Mouse (Mus musculus): ENCODE data around the gene Igfbp5.

Igfbp5 gene

DNA sequence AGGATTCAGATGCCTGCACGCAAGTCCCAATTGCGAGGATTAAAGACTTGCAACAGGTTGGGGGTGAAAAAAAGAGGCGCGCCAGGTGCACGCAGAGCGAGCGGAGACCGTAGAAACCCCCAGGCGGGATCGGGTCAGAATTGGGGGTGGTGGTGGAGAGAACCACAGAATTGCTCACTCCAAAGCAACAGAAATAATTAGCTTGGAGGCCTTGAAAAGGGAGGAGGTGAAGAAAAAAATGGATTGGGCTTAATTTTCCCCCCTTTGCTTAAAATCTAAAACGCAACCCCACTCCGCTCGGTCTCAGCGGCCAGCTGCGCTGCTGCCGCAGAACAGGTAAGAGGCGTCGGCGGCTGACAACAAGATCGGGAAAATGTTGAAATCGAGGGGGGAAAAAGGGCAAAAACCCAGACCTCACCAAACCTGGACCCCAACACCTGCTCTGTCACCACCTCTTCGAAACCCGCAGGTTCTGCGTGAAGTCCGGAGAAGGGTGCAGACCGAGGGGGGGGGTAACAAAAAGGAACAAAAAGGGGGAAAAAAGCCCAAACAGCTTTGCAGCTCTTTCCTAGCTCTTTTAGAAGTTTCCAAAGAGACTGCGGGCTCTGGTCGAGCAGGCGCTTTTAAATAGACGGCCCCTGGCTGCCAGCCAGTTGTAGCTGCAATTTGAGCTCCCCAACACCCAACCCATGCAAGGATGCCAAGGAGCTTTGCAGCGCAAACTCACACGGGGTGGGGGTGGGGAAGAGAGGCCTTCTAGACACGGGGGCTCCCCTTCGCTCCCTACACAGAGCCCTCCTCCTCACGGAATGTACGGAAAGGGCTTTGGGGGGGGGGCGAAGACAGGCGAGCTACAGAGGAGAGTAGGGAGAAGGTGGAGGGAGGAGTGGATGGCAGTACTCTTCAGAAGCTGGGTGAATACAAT, at the start of gene Igfbp5:
Igfbp5 (minus strand) TSS at position 598 of the 925 bp plus-strand sequence.
- DNase-seq (ENCODE audit: low spot score in 2 of 2), result peak in 1 of 2 experiments; percentile 53

GRCm38 (mm10) chr1:72914815-72915214, 40.1 kb upstream of the Igfbp5 start:
- peak in 1 of 2 experiments; percentile 29 for DNase-seq (ENCODE audit: low spot score in 2 of 2)

GRCm38 (mm10) chr1:72913073-72913472, 38.4 kb upstream of the Igfbp5 start:
- DNase-seq (ENCODE audit: low spot score in 2 of 2), result no peak

DNA sequence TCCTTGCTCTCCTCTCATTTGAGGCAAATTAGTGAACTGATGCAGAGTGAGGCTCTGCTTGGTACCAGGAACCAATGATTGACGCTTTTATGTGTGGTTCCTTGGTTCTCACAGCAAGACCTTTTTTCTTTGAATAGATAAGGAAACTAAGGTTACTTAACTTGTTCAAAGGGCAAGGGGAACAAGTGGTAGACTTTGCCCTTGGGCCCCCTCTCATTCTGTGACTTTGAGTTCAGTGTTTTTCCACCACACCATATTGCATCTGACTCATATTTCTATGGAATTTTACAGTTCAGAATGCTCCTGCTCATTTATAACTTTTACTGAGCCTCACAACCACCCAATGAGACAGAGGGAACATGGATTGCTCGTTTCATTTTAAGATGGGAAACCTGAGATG, 21.1 kb upstream of the Igfbp5 start:
- DNase-seq (ENCODE audit: low spot score in 2 of 2), result no peak

DNA sequence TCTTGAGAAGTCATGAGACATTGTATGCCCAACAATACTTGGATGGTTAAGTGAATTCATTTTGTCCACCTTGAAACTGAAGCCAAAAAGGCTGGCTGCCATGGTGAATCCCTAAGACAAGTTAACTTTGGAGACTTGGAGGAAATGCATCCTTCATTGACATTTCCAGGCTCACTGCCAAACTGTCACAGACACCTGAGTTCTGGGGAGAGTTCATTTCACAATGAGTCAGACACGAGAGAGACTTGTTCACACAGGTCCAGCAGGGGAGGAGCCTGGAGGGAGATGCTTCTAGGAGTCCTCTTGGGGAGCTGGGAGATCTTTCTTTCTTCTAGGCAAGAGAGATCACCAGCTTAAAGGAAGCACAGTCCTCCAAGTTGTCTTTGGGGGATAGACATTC, 13.2 kb upstream of the Igfbp5 start:
- no peak for DNase-seq (ENCODE audit: low spot score in 2 of 2)

- DNase-seq (ENCODE audit: low spot score in 2 of 2), result no peak
Observed at GRCm38 (mm10) chr1:72885819-72886169, 11.1 kb upstream of the Igfbp5 start.

GRCm38 (mm10) chr1:72885111-72885818, 10.6 kb upstream of the Igfbp5 start:
- no peak for DNase-seq (ENCODE audit: low spot score in 2 of 2)

GRCm38 (mm10) chr1:72879319-72879634, 4.6 kb upstream of the Igfbp5 start:
- DNase-seq (ENCODE audit: low spot score in 2 of 2), result no peak

- DNase-seq (ENCODE audit: low spot score in 2 of 2), result no peak
Observed at GRCm38 (mm10) chr1:72878473-72879318, 4.0 kb upstream of the Igfbp5 start.

- peak in 1 of 2 experiments; percentile 75 for DNase-seq (ENCODE audit: low spot score in 2 of 2)
Observed at GRCm38 (mm10) chr1:72877892-72878291, 3.2 kb upstream of the Igfbp5 start.

GRCm38 (mm10) chr1:72876111-72876510, 1.4 kb upstream of the Igfbp5 start:
- no peak for DNase-seq (ENCODE audit: low spot score in 2 of 2)

DNA sequence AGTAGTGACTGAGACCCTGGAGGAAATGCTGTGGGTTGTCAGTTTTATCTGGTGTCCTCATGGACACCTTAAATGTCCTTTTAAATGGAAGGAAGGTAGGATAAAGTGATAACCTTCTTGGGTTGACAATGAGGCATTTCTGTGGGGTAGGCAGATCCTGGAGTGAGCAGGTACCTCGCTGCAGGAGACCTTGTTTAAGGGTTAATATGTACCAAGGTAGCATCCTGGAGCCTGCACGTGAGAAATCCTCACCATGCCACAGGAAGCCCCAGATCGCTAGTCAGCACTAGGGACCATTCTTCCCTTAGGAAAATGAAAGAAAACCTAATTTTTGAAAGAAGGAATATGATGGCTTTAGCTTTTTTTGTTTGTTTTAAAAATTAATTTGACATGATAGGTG, 1.0 kb upstream of the Igfbp5 start:
- no peak for DNase-seq (ENCODE audit: low spot score in 2 of 2)

GRCm38 (mm10) chr1:72873511-72874286, 985 bp downstream of the Igfbp5 start:
- DNase-seq (ENCODE audit: low spot score in 2 of 2), result peak in 1 of 2 experiments; percentile 65

- DNase-seq (ENCODE audit: low spot score in 2 of 2), result no peak
Observed at GRCm38 (mm10) chr1:72873078-72873477, 1.6 kb downstream of the Igfbp5 start.

- peak in 1 of 2 experiments; percentile 70 for DNase-seq (ENCODE audit: low spot score in 2 of 2)
Observed at GRCm38 (mm10) chr1:72872521-72872920, 2.2 kb downstream of the Igfbp5 start.

DNA sequence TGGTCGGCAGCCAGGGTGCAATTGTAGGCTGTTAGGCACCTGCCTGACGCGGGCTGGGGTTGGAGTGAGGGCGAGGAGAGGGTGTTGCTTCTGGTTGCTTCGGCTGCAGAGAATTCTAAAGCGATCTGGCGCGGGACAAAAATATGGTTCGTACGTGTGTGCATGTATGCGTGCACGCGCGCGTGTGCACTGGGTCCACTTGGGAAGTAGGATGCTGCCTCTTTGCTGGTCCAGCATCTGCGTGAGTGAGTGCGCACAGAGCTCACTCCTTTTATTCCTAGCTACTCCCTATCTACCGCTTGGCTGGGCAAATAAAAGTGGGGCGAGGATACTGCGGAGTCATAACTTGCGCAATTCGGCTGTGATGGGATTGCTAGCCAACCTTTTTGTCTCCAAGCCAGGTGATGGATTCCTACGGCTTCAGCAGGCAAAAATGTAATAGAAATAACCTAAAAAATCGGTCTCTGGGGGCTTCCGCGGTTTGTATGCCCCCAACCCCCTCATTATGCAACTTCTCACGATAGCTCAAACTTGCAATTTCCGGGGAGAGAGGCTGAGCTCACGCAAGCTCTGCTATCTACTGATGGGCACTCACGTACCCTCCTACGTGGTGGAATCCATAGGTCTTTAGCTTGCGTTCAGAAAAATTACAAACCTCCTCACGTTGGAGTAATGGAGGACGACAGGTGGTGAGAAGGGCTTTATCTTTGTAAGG, 2.8 kb downstream of the Igfbp5 start:
- peak in 1 of 2 experiments; percentile 74 for DNase-seq (ENCODE audit: low spot score in 2 of 2)

DNA sequence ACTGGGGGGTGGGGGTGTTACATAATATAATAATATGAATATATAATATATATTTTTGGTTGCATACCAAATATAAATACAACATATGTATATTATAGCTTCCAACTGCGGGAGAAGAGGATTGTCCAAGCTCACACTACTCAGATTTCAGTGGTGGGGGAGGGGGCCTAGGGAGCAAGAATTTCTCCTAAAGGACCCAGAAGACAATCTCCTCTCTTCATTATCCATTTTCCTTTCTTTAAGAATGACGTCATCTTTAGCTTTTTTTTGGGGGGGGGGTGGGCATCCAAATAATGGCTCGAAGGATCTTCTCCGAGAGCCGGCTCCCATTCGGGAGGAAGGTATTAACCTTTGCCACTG, 3.4 kb downstream of the Igfbp5 start:
- DNase-seq (ENCODE audit: low spot score in 2 of 2), result no peak

DNA sequence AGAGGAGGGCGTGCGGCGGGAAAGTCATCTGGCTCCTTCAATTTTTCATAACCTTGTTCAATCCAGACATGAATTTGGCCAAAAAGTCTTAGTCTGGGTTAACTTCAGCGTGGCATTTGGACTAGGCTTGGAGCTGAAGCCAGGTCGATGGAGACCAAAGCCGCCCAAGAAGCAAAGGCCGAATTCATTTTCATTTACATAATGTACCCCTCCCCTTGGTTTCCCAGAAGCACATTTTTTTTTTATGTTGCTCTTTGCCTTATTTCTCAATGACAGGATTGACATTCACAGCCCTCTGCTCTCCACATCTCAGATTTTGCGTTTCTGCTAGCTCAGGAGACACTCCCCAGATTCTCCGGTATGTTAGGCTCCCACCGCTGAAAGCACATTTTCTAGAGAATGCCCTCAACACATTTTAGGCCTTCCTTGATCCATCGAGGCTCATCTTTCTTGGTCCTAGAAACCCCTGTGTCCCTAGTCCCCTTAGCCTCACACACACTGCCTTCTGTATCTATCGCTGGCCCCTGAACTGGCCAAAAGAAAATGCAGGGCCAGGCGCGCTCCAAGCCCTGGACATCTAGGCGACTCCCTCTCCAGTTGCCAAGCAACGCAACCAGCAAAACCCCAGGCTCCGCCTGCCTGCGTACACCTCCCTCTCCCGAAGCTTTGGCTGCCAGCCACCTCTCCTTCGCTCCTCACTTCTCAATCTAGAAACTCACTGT, 3.9 kb downstream of the Igfbp5 start:
- peak; percentile 77 to 93 for DNase-seq (ENCODE audit: low spot score in 2 of 2)

DNA sequence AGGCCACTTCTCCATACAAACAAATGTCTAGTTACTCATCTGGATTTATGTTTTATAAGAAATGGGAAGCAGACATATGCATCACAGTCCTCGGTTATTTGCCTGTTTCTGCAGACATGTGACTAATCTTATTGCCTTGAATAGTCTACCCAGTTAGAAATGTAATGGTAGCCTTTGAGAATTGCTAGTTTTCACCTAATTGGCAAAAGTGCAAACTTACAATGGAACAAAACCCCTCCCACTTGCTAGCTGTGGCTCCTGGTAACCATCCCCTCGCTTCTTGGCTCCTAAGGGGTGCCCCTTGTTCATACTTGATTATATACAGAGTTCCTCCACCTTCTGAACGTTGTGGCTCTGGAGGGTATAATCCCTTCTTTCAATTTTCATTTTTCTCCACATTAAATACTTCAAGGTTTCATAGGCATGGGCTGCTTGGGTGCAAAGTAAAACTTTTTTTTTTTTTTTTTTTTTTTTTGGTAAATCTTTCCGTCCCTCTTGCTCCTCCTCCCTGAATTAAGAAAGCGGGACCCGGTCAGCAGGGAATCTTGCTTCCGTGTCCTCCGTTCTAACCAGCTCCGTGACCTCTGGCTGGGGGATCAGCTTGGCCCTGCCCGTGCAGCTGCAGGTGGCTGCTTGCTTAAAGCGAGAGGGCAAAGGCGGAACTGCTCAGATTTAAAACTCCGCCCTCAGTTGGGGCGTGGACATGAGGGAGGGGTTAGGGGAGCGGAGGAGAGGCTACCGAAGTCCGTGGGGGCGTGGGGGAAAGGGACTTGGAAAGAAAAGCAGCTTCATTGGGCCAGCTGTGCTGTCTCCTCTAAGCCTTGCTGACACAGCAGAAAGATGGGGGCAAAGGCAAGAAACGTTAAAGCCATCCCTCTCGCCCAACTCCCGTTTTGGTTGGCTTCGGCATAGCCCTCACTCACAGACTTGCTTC, 4.7 kb downstream of the Igfbp5 start:
- peak in 1 of 2 experiments; percentile 62 for DNase-seq (ENCODE audit: low spot score in 2 of 2)
